Mouse (Mus musculus): Measurements from ENCODE around the gene Ccdc22. TPM values are rescaled to one million over a fixed set of nuclear protein-coding genes. Genes with fewer than 3 reads are reported as not detected.
A peak's percentile ranks its signal among the peaks of the same experiment; 100 is the strongest.

Ccdc22 gene
- total and polyA plus RNA-seq, 2 experiments: 9.1 to 10.8 TPM

GRCm38 (mm10) chrX:7583881-7584280 lies 21.4 kb downstream of the Ccdc22 start:
- no peak for TF ChIP-seq POLR2A (IDR thresholded peaks at IDR 0.05; ENCODE audit: extremely low read depth, insufficient read depth, low read length)
- no peak for TF ChIP-seq CTCF (IDR thresholded peaks at IDR 0.05; ENCODE audit: low read depth, low read length)
- no peaks in the 10 kb centered on the region for H3K27me3 ChIP-seq (ENCODE audit: control insufficient read depth, insufficient read depth, low read length)
- no peaks in the 10 kb centered on the region for H3K36me3 ChIP-seq (ENCODE audit: control insufficient read depth, insufficient read depth, low read length)
- WGBS: 94% methylated on average over 11 of the region's 11 CpGs
- no peak for DNase-seq (ENCODE audit: extremely low read depth, low read depth, low spot score)
- H3K79me2 ChIP-seq (ENCODE audit: control insufficient read depth, insufficient read depth, low read length): no peaks in the 10 kb centered on the region
- H3K9ac ChIP-seq (ENCODE audit: low read depth, low read length): no peak overlapping the region
- no peak overlapping the region for H3K27ac ChIP-seq (replicated peaks; ENCODE audit: insufficient read depth, low read depth, low read length)
- no peak overlapping the region for H3K4me3 ChIP-seq (ENCODE audit: insufficient read depth, low read depth, low read length)
- H3K4me1 ChIP-seq (ENCODE audit: control insufficient read depth, insufficient read depth, low read length): no peaks in the 10 kb centered on the region

- Histone ChIP-seq H3K4me1 (ENCODE audit: control insufficient read depth, insufficient read depth, low read length) (no peaks in the 10 kb centered on the region), H3K27ac (replicated peaks; ENCODE audit: insufficient read depth, low read depth, low read length) (no peak overlapping the region), H3K4me3 (ENCODE audit: insufficient read depth, low read depth, low read length) (no peak overlapping the region), H3K36me3 (ENCODE audit: control insufficient read depth, insufficient read depth, low read length) (no peaks in the 10 kb centered on the region), H3K79me2 (ENCODE audit: control insufficient read depth, insufficient read depth, low read length) (no peaks in the 10 kb centered on the region), H3K27me3 (ENCODE audit: control insufficient read depth, insufficient read depth, low read length) (no peaks in the 10 kb centered on the region), H3K9ac (ENCODE audit: low read depth, low read length) (no peak overlapping the region)
- no peak for DNase-seq (ENCODE audit: extremely low read depth, low read depth, low spot score)
- 100% methylated on average over 2 of the region's 2 CpGs for WGBS
- TF ChIP-seq CTCF (IDR thresholded peaks at IDR 0.05; ENCODE audit: low read depth, low read length) (no peak), POLR2A (IDR thresholded peaks at IDR 0.05; ENCODE audit: extremely low read depth, insufficient read depth, low read length) (no peak)
These were observed 24.2 kb downstream of the Ccdc22 start for GRCm38 (mm10) chrX:7581151-7581550.

GRCm38 (mm10) chrX:7574885-7575231 lies 30.5 kb downstream of the Ccdc22 start:
- peak overlapping the region; percentile 22; the same call in 1 of the 2 replicates for H3K4me3 ChIP-seq (ENCODE audit: insufficient read depth, low read depth, low read length)
- H3K27ac ChIP-seq (replicated peaks; ENCODE audit: insufficient read depth, low read depth, low read length): no peak overlapping the region
- 6% methylated on average over 6 of the region's 6 CpGs for WGBS
- no peaks in the 10 kb centered on the region for H3K36me3 ChIP-seq (ENCODE audit: control insufficient read depth, insufficient read depth, low read length)
- H3K27me3 ChIP-seq (ENCODE audit: control insufficient read depth, insufficient read depth, low read length): no peaks in the 10 kb centered on the region
- no peak for DNase-seq (ENCODE audit: extremely low read depth, low read depth, low spot score)
- no peak for TF ChIP-seq CTCF (IDR thresholded peaks at IDR 0.05; ENCODE audit: low read depth, low read length)
- TF ChIP-seq POLR2A (IDR thresholded peaks at IDR 0.05; ENCODE audit: extremely low read depth, insufficient read depth, low read length): no peak
- no peaks in the 10 kb centered on the region for H3K79me2 ChIP-seq (ENCODE audit: control insufficient read depth, insufficient read depth, low read length)
- H3K9ac ChIP-seq (ENCODE audit: low read depth, low read length): no peak overlapping the region
- peaks cover 11% of the 10 kb centered on the region for H3K4me1 ChIP-seq (ENCODE audit: control insufficient read depth, insufficient read depth, low read length)

GRCm38 (mm10) chrX:7574087-7574884 lies 31.0 kb downstream of the Ccdc22 start, which contains the start of gene Ppp1r3f:
Gene Ppp1r3f (minus strand): TSS chrX:7574283.
- H3K4me1 ChIP-seq (ENCODE audit: control insufficient read depth, insufficient read depth, low read length): peaks cover 11% of the 10 kb centered on the region
- no peaks in the 10 kb centered on the region for H3K79me2 ChIP-seq (ENCODE audit: control insufficient read depth, insufficient read depth, low read length)
- 3% methylated on average over 64 of the region's 65 CpGs for WGBS

GRCm38 (mm10) chrX:7573176-7574086 lies 31.9 kb downstream of the Ccdc22 start, which contains the start of gene Foxp3:
Gene Foxp3 (plus strand): TSS chrX:7573644.
- WGBS: 11% methylated on average over 38 of the region's 72 CpGs
- Histone ChIP-seq H3K4me1 (ENCODE audit: control insufficient read depth, insufficient read depth, low read length) (peaks cover 11% of the 10 kb centered on the region), H3K79me2 (ENCODE audit: control insufficient read depth, insufficient read depth, low read length) (no peaks in the 10 kb centered on the region), H3K4me3 (ENCODE audit: insufficient read depth, low read depth, low read length) (peak within 1 kb of the TSS; percentile 68), H3K9ac (ENCODE audit: low read depth, low read length) (peak within 1 kb of the TSS; percentile 83), H3K36me3 (ENCODE audit: control insufficient read depth, insufficient read depth, low read length) (no peaks in the 10 kb centered on the region), H3K27ac (replicated peaks; ENCODE audit: insufficient read depth, low read depth, low read length) (peak within 1 kb of the TSS; percentile 72), H3K27me3 (ENCODE audit: control insufficient read depth, insufficient read depth, low read length) (no peaks in the 10 kb centered on the region)
- DNase-seq (ENCODE audit: extremely low read depth, low read depth, low spot score): no peak
- TF ChIP-seq CTCF (IDR thresholded peaks at IDR 0.05; ENCODE audit: low read depth, low read length): no peak
- no peak for TF ChIP-seq POLR2A (IDR thresholded peaks at IDR 0.05; ENCODE audit: extremely low read depth, insufficient read depth, low read length)

More at GRCm38 (mm10) chrX:7574087-7574884, 31.0 kb downstream of the Ccdc22 start, which contains the start of gene Ppp1r3f:
- peak; percentile 89 for DNase-seq (ENCODE audit: extremely low read depth, low read depth, low spot score)
- Histone ChIP-seq H3K4me3 (ENCODE audit: insufficient read depth, low read depth, low read length) (peak within 1 kb of the TSS; percentile 68), H3K9ac (ENCODE audit: low read depth, low read length) (peak within 1 kb of the TSS; percentile 83), H3K27me3 (ENCODE audit: control insufficient read depth, insufficient read depth, low read length) (no peaks in the 10 kb centered on the region), H3K27ac (replicated peaks; ENCODE audit: insufficient read depth, low read depth, low read length) (peak within 1 kb of the TSS; percentile 72), H3K36me3 (ENCODE audit: control insufficient read depth, insufficient read depth, low read length) (no peaks in the 10 kb centered on the region)
- TF ChIP-seq CTCF (IDR thresholded peaks at IDR 0.05; ENCODE audit: low read depth, low read length): no peak
- no peak for TF ChIP-seq POLR2A (IDR thresholded peaks at IDR 0.05; ENCODE audit: extremely low read depth, insufficient read depth, low read length)
